23 mouse cellular contexts compared by ENCODE assay signal in genomic region chr5:108019367-108019766, GRCm38 (mm10). TPM values are rescaled to one million over a fixed set of nuclear protein-coding genes. Genes with fewer than 3 reads are reported as not detected.
DNase-seq lines count a peak whose midpoint lies in the region; ATAC-seq and TF ChIP-seq lines count a peak whose summit lies in the region.
"Had no signal": no experiment of that assay in that cellular context is flagged by ENCODE, and none has a peak within 500 bp of the region (broad histone marks: within the 10 kb centered on the region; RNA-seq: fewer than 3 reads in every experiment).

No protein-coding gene starts in this region.

- H3K36me3 ChIP-seq in liver, embryonic 14.5 days (replicated peaks; ENCODE audit: control insufficient read depth, insufficient read depth, low read depth) = no peaks in the 10 kb centered on the region
- no peaks in the 10 kb centered on the region for H3K36me3 ChIP-seq in splenic B cell, adult 2 months (ENCODE audit: control insufficient read depth, insufficient read depth, low read length, poor library complexity, severe bottlenecking)
- H3K36me3 ChIP-seq: embryonic facial prominence, embryonic 13.5 days; forebrain, embryonic 12.5 days; hindbrain, embryonic 10.5 days; kidney, embryonic 15.5 days; liver, embryonic 12.5 days; midbrain, embryonic 12.5 days had no signal

- no peaks in the 10 kb centered on the region for H3K27me3 ChIP-seq in liver, embryonic 14.5 days (ENCODE audit: control insufficient read depth, insufficient read depth, low read length)
- no peaks in the 10 kb centered on the region; the same call in 1 of the 2 replicates for H3K27me3 ChIP-seq in splenic B cell, adult 2 months (ENCODE audit: control insufficient read depth, insufficient read depth, low read length, poor library complexity, severe bottlenecking)
- H3K27me3 ChIP-seq: embryonic facial prominence, embryonic 13.5 days; forebrain, embryonic 12.5 days; kidney, embryonic 15.5 days; liver, embryonic 12.5 days; midbrain, embryonic 12.5 days; Patski had no signal

- H3K27ac ChIP-seq in liver, embryonic 14.5 days = no peak overlapping the region
- H3K27ac ChIP-seq: embryonic facial prominence, embryonic 13.5 days; forebrain, embryonic 12.5 days; hindbrain, embryonic 10.5 days; kidney, embryonic 15.5 days; liver, embryonic 12.5 days; midbrain, embryonic 12.5 days had no signal

- H3K4me2 ChIP-seq in liver, embryonic 14.5 days (ENCODE audit: low read depth) = no peak overlapping the region
- H3K4me2 ChIP-seq: embryonic facial prominence, embryonic 13.5 days; forebrain, embryonic 12.5 days; kidney, embryonic 15.5 days; liver, embryonic 12.5 days; midbrain, embryonic 12.5 days had no signal

- no peaks in the 10 kb centered on the region for H3K4me1 ChIP-seq in liver, embryonic 14.5 days (replicated peaks; ENCODE audit: control insufficient read depth in 2 of 2, insufficient read depth in 2 of 2, low read length in 1 of 2)
- H3K4me1 ChIP-seq: embryonic facial prominence, embryonic 13.5 days; forebrain, embryonic 12.5 days; hindbrain, embryonic 10.5 days; midbrain, embryonic 12.5 days had no signal

- 17% methylated on average over 2 of the region's 2 CpGs for WGBS in liver, embryonic 14.5 days (ENCODE audit: insufficient replicate concordance)

- peak; percentile 37 for DNase-seq in heart, adult 11 months
- DNase-seq in heart, adult 8-10 months (ENCODE audit: low spot score) = no peak
- DNase-seq in liver, embryonic 14.5 days (ENCODE audit: low read depth in 3 of 3, low spot score in 3 of 3) = no peak
- DNase-seq in liver (no peak), R1 (ENCODE audit: low read depth, low spot score) (peak; percentile 29)
- DNase-seq in splenic B cell, adult 2 months (ENCODE audit: low read depth, low spot score) = peak; percentile 16
- DNase-seq in left cerebral cortex, adult 11 months (ENCODE audit: low spot score) = no peak
- DNase-seq: adrenal gland, adult 2 months; cerebellum, adult 18-20 months; cerebellum, postnatal 14 days; gastrocnemius, postnatal 25 days; right cerebral cortex, postnatal 14 days; thymus, postnatal 14 days had no signal

- H3K9ac ChIP-seq in liver, embryonic 14.5 days (replicated peaks) = no peak overlapping the region
- H3K9ac ChIP-seq: embryonic facial prominence, embryonic 13.5 days; forebrain, embryonic 12.5 days; kidney, embryonic 15.5 days; liver, embryonic 12.5 days; midbrain, embryonic 12.5 days had no signal

- H3K9me3 ChIP-seq in liver, embryonic 14.5 days (ENCODE audit: control insufficient read depth, low read length) = no peaks in the 10 kb centered on the region
- H3K9me3 ChIP-seq: embryonic facial prominence, embryonic 13.5 days; forebrain, embryonic 12.5 days; hindbrain, embryonic 10.5 days; kidney, embryonic 15.5 days; liver, embryonic 12.5 days; midbrain, embryonic 12.5 days had no signal

- H3K4me3 ChIP-seq in liver, embryonic 14.5 days (ENCODE audit: insufficient read depth in 1 of 2, low read depth in 2 of 2, low read length in 2 of 2) = no peak overlapping the region
- H3K4me3 ChIP-seq: embryonic facial prominence, embryonic 13.5 days; erythroblast, embryonic 14.5 days; forebrain, embryonic 12.5 days; hindbrain, embryonic 10.5 days; kidney, embryonic 15.5 days; liver, embryonic 12.5 days; midbrain, embryonic 12.5 days had no signal

- peak; percentile 28; the same call in 1 of the 2 replicates for TF ChIP-seq CTCF in liver, embryonic 14.5 days (IDR thresholded peaks at IDR 0.05; ENCODE audit: low read depth)

- no peak for ATAC-seq in liver, embryonic 14.5 days (ENCODE audit: insufficient read depth)
- ATAC-seq: hindbrain, embryonic 16.5 days; intestine, embryonic 16.5 days; liver, embryonic 12.5 days; Patski had no signal

- TF ChIP-seq EP300 in liver, embryonic 14.5 days (IDR thresholded peaks at IDR 0.05; ENCODE audit: low read depth) = no peak

RNA-seq across cellular contexts. Expression of gene Fam69a, which starts 32.5 kb away (rescaled TPM):
- 10 to 100 TPM in 3 of 4 experiments, 1 to 10 TPM in 1; 9.3 to 12.1 (median 11.2) TPM for total RNA-seq in heart, adult 8-10 months (2022)
- polyA plus RNA-seq in liver, embryonic 14.5 days (2012; rRNA removed) = 0.88 and 1.8 TPM in 2 replicates
- polyA plus RNA-seq in liver, embryonic 14.5 days (2014; fragmentation: Nextera tagmentation; extraction: Ambion mirVana) = 8.0 TPM in 2 replicates

RNA-seq across cellular contexts. Expression of gene Mtf2, which starts 46.1 kb away (rescaled TPM):
- 10 to 100 TPM in 2 of 4 experiments, 1 to 10 TPM in 2; 9.6 to 13.5 (median 10.5) TPM for total RNA-seq in heart, adult 8-10 months (2022)
- polyA plus RNA-seq in liver, embryonic 14.5 days (2012; rRNA removed) = 7.4 and 14.6 TPM in 2 replicates
- polyA plus RNA-seq in liver, embryonic 14.5 days (2014; fragmentation: Nextera tagmentation; extraction: Ambion mirVana) = 32.2 and 38.6 TPM in 2 replicates

Comparison
In these comparisons a context has a peak if more than half of its experiments do, and no peak if none do; other contexts are left out.
1. DNase-seq: peak in heart, adult 11 months (single experiment), R1 (single experiment) and splenic B cell, adult 2 months (single experiment); none in heart, adult 8-10 months (single experiment), liver, embryonic 14.5 days (0 of 3), liver (single experiment) and left cerebral cortex, adult 11 months (single experiment).